Mouse (Mus musculus) 3134 (cell line): ENCODE results near the gene Nup214.

ENCODE experiments used
- DNase-seq: peaks from one replicate; pipeline ENCODE4 v3.0.0-alpha.2; 2011; ENCODE audit warnings: low spot score; ENCODE audit not compliant: insufficient read length; ENCODE audit errors: extremely low read depth

The Nup214 gene

DNA sequence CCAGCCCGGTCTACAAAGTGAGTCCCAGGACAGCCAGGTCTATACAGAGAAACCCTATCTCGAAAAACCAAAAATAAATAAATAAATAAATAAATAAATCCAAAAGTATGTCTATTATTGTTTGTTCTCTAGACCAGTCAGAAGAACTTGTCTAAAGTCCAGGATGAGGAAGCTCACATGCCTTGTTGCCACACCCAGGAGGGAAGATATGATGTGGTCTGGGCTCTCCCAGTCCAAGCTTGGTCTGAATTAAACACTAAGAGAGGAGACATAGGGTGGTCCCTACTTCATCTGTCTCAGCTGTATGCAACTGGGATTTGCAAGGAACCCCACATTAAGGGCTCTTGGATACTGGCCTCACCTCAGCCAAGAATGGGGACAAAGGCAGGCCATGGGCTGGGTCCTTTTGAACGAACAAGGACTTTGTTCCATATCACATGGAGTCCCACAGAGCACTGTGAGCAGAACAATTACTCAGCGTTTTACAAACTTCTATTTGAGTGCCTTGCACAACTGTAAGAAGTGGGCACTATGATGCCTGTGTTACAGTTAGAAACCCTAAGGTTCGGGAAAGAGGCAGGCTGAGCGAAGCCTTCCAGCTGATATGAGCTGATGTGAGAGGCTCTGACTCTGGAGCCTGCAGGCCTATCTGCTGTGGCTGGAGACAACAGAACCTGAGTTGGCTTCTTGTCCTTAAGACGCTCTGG is 119.9 kb downstream of the Nup214 start:
- DNase-seq = no peak

DNA sequence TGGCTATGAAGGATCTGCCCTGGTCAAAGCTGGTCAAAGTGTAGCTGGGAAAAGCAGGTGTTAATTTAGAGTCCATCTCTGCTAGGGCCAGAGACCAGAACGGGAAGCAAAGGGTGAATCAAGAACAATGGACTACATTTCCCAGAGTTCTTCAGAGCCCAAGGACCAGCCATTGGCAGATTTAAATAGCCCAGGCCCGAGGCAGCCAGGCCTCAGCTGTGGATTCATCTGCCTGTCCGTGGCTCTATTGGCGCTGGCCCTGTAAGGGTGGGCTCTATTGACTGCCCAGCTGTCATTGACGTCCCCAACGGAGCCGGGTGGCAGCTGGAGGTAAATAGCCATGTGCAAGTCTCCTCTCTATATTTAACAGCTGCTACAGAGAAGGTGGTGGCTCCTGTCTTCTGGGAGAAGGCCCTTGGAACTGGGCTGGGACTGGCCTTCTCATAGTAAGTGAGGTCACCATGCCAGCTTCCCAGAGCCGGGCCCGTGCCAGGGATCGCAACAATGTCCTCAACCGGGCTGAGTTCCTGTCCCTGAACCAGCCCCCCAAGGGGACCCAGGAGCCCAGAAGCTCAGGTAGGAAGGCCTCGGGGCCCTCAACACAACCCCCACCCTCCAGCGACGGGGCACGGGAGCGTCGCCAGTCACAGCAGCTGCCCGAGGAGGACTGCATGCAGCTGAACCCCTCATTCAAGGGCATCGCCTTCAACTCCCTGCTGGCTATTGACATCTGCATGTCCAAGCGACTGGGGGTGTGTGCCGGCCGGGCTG is 121.3 kb downstream of the Nup214 start, which contains the start of gene Plpp7:
TSS of gene Plpp7 (plus strand) at position 178 of the 771 bp plus-strand sequence.
- DNase-seq = peak; percentile 71

GRCm38 (mm10) chr2:32096122-32096420 is 121.8 kb downstream of the Nup214 start:
- no peak for DNase-seq

GRCm38 (mm10) chr2:32102944-32103343 is 128.7 kb downstream of the Nup214 start:
- DNase-seq = no peak

- DNase-seq = no peak
These were observed 129.3 kb downstream of the Nup214 start for GRCm38 (mm10) chr2:32103557-32103956.
